ENCODE assay signal across 12 mouse cellular contexts in genomic region chr17:14540269-14540975, GRCm38 (mm10).
DNase-seq lines count a peak whose midpoint lies in the region; ATAC-seq and TF ChIP-seq lines count a peak whose summit lies in the region.
"Had no signal": no experiment of that assay in that cellular context is flagged by ENCODE, and none has a peak within 500 bp of the region (broad histone marks: within the 10 kb centered on the region; RNA-seq: fewer than 3 reads in every experiment).

No protein-coding gene starts in this region.

- H3K4me3 ChIP-seq in lung, postnatal 0 days (ENCODE audit: low read depth, low read length), result no peak overlapping the region
- H3K4me3 ChIP-seq in forebrain, embryonic 14.5 days (ENCODE audit: low read depth, low read length), result no peak overlapping the region
- H3K4me3 ChIP-seq: embryonic facial prominence, embryonic 10.5 days had no signal

- no peak for TF ChIP-seq CTCF in lung, postnatal 0 days (IDR thresholded peaks at IDR 0.05)

- H3K4me1 ChIP-seq in lung, postnatal 0 days (ENCODE audit: insufficient read depth, low read depth, low read length), result no peaks in the 10 kb centered on the region
- no peaks in the 10 kb centered on the region for H3K4me1 ChIP-seq in forebrain, embryonic 14.5 days (ENCODE audit: control insufficient read depth, insufficient read depth, low read length)

- H3K27ac ChIP-seq in lung, postnatal 0 days (ENCODE audit: low read length), result no peak overlapping the region
- H3K27ac ChIP-seq in forebrain, embryonic 14.5 days (ENCODE audit: low read depth, low read length), result no peak overlapping the region
- H3K27ac ChIP-seq: embryonic facial prominence, embryonic 10.5 days had no signal

- WGBS in lung, postnatal 0 days, result 10% methylated on average over 5 of the region's 5 CpGs
- 83% methylated on average over 5 of the region's 5 CpGs for WGBS in forebrain, embryonic 14.5 days

- H3K9ac ChIP-seq in lung, postnatal 0 days (replicated peaks; ENCODE audit: low read depth), result no peak overlapping the region
- no peak overlapping the region for H3K9ac ChIP-seq in forebrain, embryonic 14.5 days (ENCODE audit: low read length)
- H3K9ac ChIP-seq: forebrain, postnatal 0 days had no signal

- peak; percentile 19 for DNase-seq in adrenal gland, adult 2 months
- no peak for DNase-seq in adrenal gland, adult 8-10 months
- DNase-seq in urinary bladder, postnatal 4 days (ENCODE audit: low spot score in 2 of 2), result peak; percentile 53 to 58
- DNase-seq in urinary bladder, postnatal 10 days (ENCODE audit: low spot score), result no peak
- DNase-seq in lung, postnatal 0 days (ENCODE audit: low spot score), result peak; percentile 90
- no peak for DNase-seq in forebrain, embryonic 14.5 days (ENCODE audit: low spot score)
- no peak for DNase-seq in c-Kit-positive CD71-positive TER-119-positive erythroid progenitor cells, embryonic 14.5 days (ENCODE audit: low spot score)
- DNase-seq: cerebellum, adult 11 months; forebrain, postnatal 0 days had no signal

- no peak overlapping the region for H3K4me2 ChIP-seq in lung, postnatal 0 days (replicated peaks; ENCODE audit: low read depth, low read length)
- H3K4me2 ChIP-seq in forebrain, embryonic 14.5 days (ENCODE audit: low read length), result no peak overlapping the region

- peak; percentile 93 for ATAC-seq in lung, postnatal 0 days
- ATAC-seq in forebrain, embryonic 14.5 days, result no peak
- ATAC-seq in megakaryocyte progenitor cell, adult 5-6 weeks (replicated peaks; ENCODE audit: poor library complexity), result no peak
- ATAC-seq: forebrain, postnatal 0 days had no signal

- H3K27me3 ChIP-seq in lung, postnatal 0 days (replicated peaks; ENCODE audit: insufficient read depth, low read length), result no peaks in the 10 kb centered on the region
- H3K27me3 ChIP-seq in forebrain, embryonic 14.5 days (replicated peaks; ENCODE audit: control insufficient read depth, insufficient read depth, low read length), result no peaks in the 10 kb centered on the region

- no peaks in the 10 kb centered on the region for H3K9me3 ChIP-seq in lung, postnatal 0 days (ENCODE audit: low read length)
- H3K9me3 ChIP-seq in forebrain, embryonic 14.5 days (replicated peaks; ENCODE audit: control insufficient read depth, low read length), result no peaks in the 10 kb centered on the region
- H3K9me3 ChIP-seq: embryonic facial prominence, embryonic 10.5 days; G1E had no signal

- no peaks in the 10 kb centered on the region for H3K36me3 ChIP-seq in lung, postnatal 0 days (ENCODE audit: insufficient read depth, low read length)
- no peaks in the 10 kb centered on the region for H3K36me3 ChIP-seq in forebrain, embryonic 14.5 days (ENCODE audit: control insufficient read depth, insufficient read depth, low read length)
- H3K36me3 ChIP-seq: embryonic facial prominence, embryonic 10.5 days; G1E had no signal

- TF ChIP-seq EP300 in lung, postnatal 0 days (IDR thresholded peaks at IDR 0.05), result peak; percentile 74

Comparison
In these comparisons a context has a peak if more than half of its experiments do, and no peak if none do; other contexts are left out.
1. DNase-seq: peak in adrenal gland, adult 2 months (single experiment), urinary bladder, postnatal 4 days (2 of 2) and lung, postnatal 0 days (single experiment); none in adrenal gland, adult 8-10 months (single experiment), urinary bladder, postnatal 10 days (single experiment), forebrain, embryonic 14.5 days (single experiment) and c-Kit-positive CD71-positive TER-119-positive erythroid progenitor cells, embryonic 14.5 days (single experiment).